Mouse (Mus musculus): ENCODE data around the gene Pxn. TPM values are rescaled to one million over a fixed set of nuclear protein-coding genes. Genes with fewer than 3 reads are reported as not detected.

The Pxn gene
- polyA plus RNA-seq, 1 experiment from 2014 or later: 39.1 TPM

DNA sequence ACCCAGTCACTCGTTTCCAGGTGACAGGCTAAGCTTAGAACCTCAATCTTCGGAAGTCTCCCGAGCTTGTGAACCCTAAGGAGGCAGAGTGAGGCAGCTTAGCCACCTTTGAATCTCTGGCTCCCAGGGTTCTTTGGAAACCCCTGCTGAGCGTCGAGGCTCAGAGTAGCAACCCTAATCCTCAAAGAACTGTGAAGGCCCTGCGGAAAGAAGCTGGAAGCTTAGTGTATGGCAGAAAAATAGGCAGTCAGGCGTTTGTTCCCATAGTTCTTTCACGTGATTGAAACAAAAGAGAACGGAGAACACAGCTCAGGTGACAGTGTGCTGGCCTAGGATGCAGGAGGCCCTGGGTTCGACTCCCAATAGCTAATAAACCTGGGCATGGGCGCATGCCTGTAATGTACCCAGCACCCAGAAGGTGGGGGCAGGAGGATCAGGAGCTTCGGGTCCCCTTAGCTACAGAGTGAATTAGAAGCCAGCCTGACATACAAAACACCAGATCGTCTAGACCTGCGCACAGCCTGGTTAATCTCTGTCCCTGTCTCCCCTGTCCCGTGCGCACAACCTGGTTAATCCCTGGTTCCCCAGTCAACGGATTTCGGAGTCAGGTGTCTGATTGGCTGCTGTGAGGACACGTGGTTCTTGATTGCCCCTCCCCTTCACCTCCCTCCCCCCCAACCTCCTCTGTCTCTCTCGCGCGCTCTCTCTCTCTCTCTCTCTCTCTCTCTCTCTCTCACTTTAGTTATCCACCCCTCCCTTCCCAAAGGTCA, 31.0 kb upstream of the Pxn start:
- 12% methylated on average over 22 of the region's 22 CpGs for WGBS
- Histone ChIP-seq H3K4me3 (ENCODE audit: low read length) (peak overlapping the region; percentile 50), H3K36me3 (ENCODE audit: control insufficient read depth, insufficient read depth) (peaks cover 10% of the 10 kb centered on the region; the same call in 1 of the 2 replicates), H3K27me3 (ENCODE audit: control insufficient read depth, insufficient read depth, low read length) (no peaks in the 10 kb centered on the region), H3K4me1 (ENCODE audit: control insufficient read depth, insufficient read depth, low read length) (peaks cover 9% of the 10 kb centered on the region), H3K9me3 (replicated peaks; ENCODE audit: control insufficient read depth, low read length) (no peaks in the 10 kb centered on the region), H3K4me2 (ENCODE audit: low read depth, low read length) (peak overlapping the region; percentile 72), H3K9ac (ENCODE audit: low read length) (peak overlapping the region; percentile 65), H3K27ac (ENCODE audit: low read length) (no peak overlapping the region)
- ATAC-seq (replicated peaks; ENCODE audit: extremely low read depth, insufficient read depth, low FRiP score): peak; percentile 82

DNA sequence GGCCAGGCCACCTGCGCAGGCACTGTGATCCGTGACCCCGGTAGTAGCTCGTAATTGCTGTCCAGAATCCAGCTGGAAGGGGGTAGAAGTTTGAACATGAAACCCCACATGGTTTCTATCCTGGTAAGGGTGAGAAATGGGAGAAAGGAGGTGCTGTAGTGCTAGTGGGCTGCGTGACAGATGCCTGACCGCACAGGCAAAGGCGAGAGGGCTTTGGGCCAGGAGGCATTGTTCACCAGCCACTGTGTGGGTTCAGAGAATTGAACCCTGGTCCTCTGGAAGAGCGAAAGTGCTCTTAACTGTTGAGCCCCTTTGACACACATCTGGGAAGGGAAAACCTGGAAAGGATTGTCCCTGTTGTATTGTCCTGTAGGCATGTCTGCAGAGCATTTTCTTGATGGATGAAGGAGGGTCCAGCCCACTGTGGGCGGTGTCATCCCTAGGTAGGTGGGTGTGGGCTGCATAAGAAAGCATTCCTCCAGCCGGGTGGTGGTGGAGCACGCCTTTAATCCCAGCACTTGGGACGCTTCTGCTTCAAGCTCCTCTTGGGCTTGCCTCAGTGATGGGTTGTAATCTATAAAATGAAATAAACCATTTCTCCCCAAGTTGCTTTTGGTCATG, 30.3 kb upstream of the Pxn start:
- peak overlapping the region; percentile 50 for H3K4me3 ChIP-seq (ENCODE audit: low read length)
- ATAC-seq (replicated peaks; ENCODE audit: extremely low read depth, insufficient read depth, low FRiP score): no peak
- H3K27me3 ChIP-seq (ENCODE audit: control insufficient read depth, insufficient read depth, low read length): no peaks in the 10 kb centered on the region
- H3K4me1 ChIP-seq (ENCODE audit: control insufficient read depth, insufficient read depth, low read length): peaks cover 5% of the 10 kb centered on the region
- peak overlapping the region; percentile 65 for H3K9ac ChIP-seq (ENCODE audit: low read length)
- 38% methylated on average over 12 of the region's 12 CpGs for WGBS
- no peak overlapping the region for H3K27ac ChIP-seq (ENCODE audit: low read length)
- H3K36me3 ChIP-seq (ENCODE audit: control insufficient read depth, insufficient read depth): peaks cover 10% of the 10 kb centered on the region; the same call in 1 of the 2 replicates
- no peaks in the 10 kb centered on the region for H3K9me3 ChIP-seq (replicated peaks; ENCODE audit: control insufficient read depth, low read length)
- peak overlapping the region; percentile 72 for H3K4me2 ChIP-seq (ENCODE audit: low read depth, low read length)

DNA sequence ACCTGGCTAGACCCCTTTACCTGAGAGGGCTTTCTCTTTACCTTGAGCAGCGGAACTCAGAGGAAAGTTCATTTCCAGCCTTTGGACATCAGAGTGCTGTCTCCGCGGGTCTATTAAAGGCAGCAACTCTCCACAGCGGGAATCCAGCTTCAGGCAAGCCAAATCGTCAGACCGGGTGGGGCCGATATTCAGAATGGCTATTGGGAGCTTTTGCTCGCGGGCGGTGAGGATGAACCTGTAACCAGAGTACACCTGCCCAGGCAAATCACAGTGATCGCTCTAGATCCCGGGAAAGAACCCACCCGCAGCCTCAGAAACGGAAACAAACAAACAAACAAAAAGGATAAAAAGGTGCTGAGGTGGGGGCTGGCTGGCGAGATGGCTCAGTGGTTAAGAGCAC, 26.9 kb upstream of the Pxn start:
- peaks cover 12% of the 10 kb centered on the region; the same call in 1 of the 2 replicates for H3K36me3 ChIP-seq (ENCODE audit: control insufficient read depth, insufficient read depth)
- no peak overlapping the region for H3K4me2 ChIP-seq (ENCODE audit: low read depth, low read length)
- H3K27me3 ChIP-seq (ENCODE audit: control insufficient read depth, insufficient read depth, low read length): no peaks in the 10 kb centered on the region
- no peak overlapping the region for H3K9ac ChIP-seq (ENCODE audit: low read length)
- 66% methylated on average over 15 of the region's 15 CpGs for WGBS
- no peaks in the 10 kb centered on the region for H3K9me3 ChIP-seq (replicated peaks; ENCODE audit: control insufficient read depth, low read length)
- H3K4me3 ChIP-seq (ENCODE audit: low read length): no peak overlapping the region
- ATAC-seq (replicated peaks; ENCODE audit: extremely low read depth, insufficient read depth, low FRiP score): no peak
- peaks cover 8% of the 10 kb centered on the region for H3K4me1 ChIP-seq (ENCODE audit: control insufficient read depth, insufficient read depth, low read length)
- no peak overlapping the region for H3K27ac ChIP-seq (ENCODE audit: low read length)

DNA sequence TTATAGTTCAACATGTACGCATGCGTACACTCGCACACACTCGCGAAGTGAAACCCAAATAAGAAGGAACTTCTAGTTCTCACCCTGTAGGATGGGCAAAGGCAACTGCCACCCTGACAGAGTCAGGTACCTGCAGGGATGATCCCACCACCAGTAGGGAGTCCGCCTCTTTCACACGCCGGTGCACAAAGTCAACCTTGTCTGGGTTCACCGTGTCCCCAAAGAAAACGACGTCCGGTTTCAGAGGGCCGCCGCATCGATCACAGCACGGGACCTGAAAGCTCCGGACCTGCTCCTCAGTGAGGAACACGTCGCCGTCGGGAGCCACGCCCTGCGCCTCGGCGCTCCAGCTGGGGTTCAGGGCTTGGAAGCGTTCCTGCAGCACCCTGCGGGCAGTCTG, 26.4 kb upstream of the Pxn start:
- H3K9me3 ChIP-seq (replicated peaks; ENCODE audit: control insufficient read depth, low read length): no peaks in the 10 kb centered on the region
- 30% methylated on average over 27 of the region's 27 CpGs for WGBS
- H3K27me3 ChIP-seq (ENCODE audit: control insufficient read depth, insufficient read depth, low read length): no peaks in the 10 kb centered on the region
- no peak overlapping the region for H3K27ac ChIP-seq (ENCODE audit: low read length)
- peak overlapping the region; percentile 50 for H3K4me2 ChIP-seq (ENCODE audit: low read depth, low read length)
- peak overlapping the region; percentile 29 for H3K4me3 ChIP-seq (ENCODE audit: low read length)
- no peak for ATAC-seq (replicated peaks; ENCODE audit: extremely low read depth, insufficient read depth, low FRiP score)
- H3K36me3 ChIP-seq (ENCODE audit: control insufficient read depth, insufficient read depth): peaks cover 12% of the 10 kb centered on the region; the same call in 1 of the 2 replicates
- H3K4me1 ChIP-seq (ENCODE audit: control insufficient read depth, insufficient read depth, low read length): peaks cover 11% of the 10 kb centered on the region
- no peak overlapping the region for H3K9ac ChIP-seq (ENCODE audit: low read length)

DNA sequence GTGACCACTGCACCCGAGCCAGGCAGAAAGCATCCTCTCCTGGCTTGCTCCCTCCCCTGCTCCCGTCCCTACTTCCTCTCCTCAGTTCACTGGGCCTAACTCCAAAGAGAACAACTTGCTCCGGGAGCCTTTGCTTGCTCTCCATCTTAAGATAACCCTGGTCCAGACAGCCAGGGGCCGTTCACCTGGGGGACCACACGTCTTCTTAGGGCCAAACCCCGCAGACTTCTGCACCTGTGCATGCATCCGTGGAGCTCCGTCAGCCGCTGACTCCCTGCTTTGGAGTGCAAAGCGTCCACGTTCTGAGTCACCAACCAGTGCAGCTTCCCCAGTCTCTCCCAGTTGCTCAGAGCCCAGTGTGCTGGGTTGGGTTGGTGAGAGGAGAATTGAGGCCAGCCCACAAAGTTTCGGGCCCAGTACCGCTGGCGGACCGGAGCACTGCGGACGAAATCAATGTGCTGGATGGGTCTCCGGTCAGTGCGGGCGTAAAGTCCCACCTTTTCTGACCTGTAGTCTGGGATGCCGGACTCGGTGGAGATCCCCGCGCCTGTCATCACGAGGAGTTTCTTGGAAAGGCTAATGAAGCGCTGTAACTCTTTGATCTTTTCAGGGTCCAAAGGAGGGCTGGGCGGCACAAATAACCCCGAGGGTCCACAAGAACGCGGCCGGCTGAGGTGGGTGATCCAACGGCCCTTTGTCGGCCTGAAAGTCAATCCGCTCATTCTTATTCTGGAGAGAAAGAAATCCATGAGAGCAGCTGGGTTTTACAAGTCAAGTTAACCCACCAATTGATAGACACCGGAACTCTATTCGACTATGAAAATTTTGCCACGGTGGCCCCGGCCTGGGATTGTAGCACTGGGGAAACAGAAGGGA, 23.8 kb upstream of the Pxn start:
- no peak overlapping the region for H3K4me3 ChIP-seq (ENCODE audit: low read length)
- no peak for ATAC-seq (replicated peaks; ENCODE audit: extremely low read depth, insufficient read depth, low FRiP score)
- H3K4me1 ChIP-seq (ENCODE audit: control insufficient read depth, insufficient read depth, low read length): peaks cover 6% of the 10 kb centered on the region
- no peak overlapping the region for H3K9ac ChIP-seq (ENCODE audit: low read length)
- H3K9me3 ChIP-seq (replicated peaks; ENCODE audit: control insufficient read depth, low read length): no peaks in the 10 kb centered on the region
- no peak overlapping the region for H3K27ac ChIP-seq (ENCODE audit: low read length)
- no peak overlapping the region for H3K4me2 ChIP-seq (ENCODE audit: low read depth, low read length)
- peaks cover 8% of the 10 kb centered on the region; the same call in 1 of the 2 replicates for H3K36me3 ChIP-seq (ENCODE audit: control insufficient read depth, insufficient read depth)
- WGBS: 50% methylated on average over 38 of the region's 38 CpGs
- H3K27me3 ChIP-seq (ENCODE audit: control insufficient read depth, insufficient read depth, low read length): no peaks in the 10 kb centered on the region

DNA sequence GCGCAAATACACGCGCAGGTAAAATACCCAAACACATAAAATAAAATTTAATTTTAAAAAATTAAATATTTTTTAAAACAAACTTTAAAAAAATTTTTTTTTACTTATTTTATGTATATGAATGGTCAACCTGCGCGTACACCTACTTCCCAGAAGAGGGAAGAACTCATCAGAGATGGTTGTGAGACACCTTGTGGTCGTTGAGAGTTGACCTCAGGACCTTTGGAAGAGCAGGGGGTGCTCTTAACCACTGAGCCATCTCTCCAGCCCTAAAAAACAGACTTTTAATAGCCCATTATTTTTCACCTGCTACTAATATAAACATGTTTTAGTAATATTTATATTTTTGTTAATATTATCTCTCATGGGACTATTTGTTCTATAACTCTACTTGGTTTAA, 23.1 kb upstream of the Pxn start:
- Histone ChIP-seq H3K27ac (ENCODE audit: low read length) (no peak overlapping the region), H3K9me3 (replicated peaks; ENCODE audit: control insufficient read depth, low read length) (no peaks in the 10 kb centered on the region), H3K4me3 (ENCODE audit: low read length) (no peak overlapping the region), H3K9ac (ENCODE audit: low read length) (no peak overlapping the region), H3K36me3 (ENCODE audit: control insufficient read depth, insufficient read depth) (peaks cover 8% of the 10 kb centered on the region; the same call in 1 of the 2 replicates), H3K4me2 (ENCODE audit: low read depth, low read length) (no peak overlapping the region), H3K27me3 (ENCODE audit: control insufficient read depth, insufficient read depth, low read length) (no peaks in the 10 kb centered on the region), H3K4me1 (ENCODE audit: control insufficient read depth, insufficient read depth, low read length) (peaks cover 6% of the 10 kb centered on the region)
- WGBS: 49% methylated on average over 6 of the region's 6 CpGs
- ATAC-seq (replicated peaks; ENCODE audit: extremely low read depth, insufficient read depth, low FRiP score): no peak

DNA sequence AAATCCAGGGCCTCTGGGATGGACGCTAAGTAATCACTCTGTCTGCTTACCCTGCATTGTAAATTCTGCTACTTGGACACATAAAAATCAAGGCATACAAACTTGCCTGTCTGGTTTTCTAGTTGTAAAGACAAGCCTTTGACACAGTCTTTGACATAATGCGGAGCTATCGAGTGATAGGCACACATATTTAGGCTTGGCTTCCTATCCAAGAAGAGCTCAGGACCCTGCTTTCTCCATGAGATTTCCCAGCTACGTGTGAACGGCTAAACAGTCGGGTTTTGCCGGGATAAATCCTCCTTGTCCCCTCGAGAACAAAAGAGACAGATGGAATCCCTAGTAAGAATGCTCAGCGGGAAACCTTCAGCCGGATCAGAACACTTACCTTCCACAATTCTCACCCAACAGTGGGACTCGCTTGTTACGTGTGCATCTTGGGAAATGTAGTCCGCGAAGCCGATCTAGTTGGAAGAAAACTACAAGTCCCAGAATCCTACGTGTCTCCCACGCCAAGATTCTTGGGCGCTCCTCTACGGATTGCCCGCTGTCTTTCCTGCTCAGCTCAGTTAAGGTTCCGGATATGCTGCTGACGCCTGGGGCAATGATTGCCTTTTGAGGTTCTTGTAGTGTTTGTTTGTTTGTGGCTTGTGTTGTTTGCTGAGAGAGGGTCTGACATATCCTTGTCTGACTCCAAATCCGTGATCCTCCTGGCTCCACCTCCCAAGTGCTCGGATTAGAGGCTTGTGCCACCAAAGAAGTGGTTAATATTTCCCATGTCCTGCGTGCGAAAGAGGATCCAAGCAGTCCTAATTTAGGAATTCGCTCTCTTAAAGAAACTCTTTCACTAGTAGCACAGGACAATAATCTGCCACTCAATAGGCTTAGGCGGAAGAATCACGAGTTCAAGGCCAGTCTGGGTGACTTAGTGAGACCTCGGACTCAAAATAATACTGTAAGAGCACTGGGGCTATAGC, 22.2 kb upstream of the Pxn start, which contains the start of gene Sirt4:
TSS of gene Sirt4 (minus strand) at position 779 of the 974 bp plus-strand sequence.
- H3K4me3 ChIP-seq (ENCODE audit: low read length): peak within 1 kb of the TSS; percentile 62
- peak; percentile 85 for ATAC-seq (replicated peaks; ENCODE audit: extremely low read depth, insufficient read depth, low FRiP score)
- peak within 1 kb of the TSS; percentile 66 for H3K9ac ChIP-seq (ENCODE audit: low read length)
- H3K4me2 ChIP-seq (ENCODE audit: low read depth, low read length): peak within 1 kb of the TSS; percentile 60
- 5% methylated on average over 30 of the region's 30 CpGs for WGBS
- peak within 1 kb of the TSS; percentile 80 for H3K27ac ChIP-seq (ENCODE audit: low read length)
- H3K36me3 ChIP-seq (ENCODE audit: control insufficient read depth, insufficient read depth): peaks cover 8% of the 10 kb centered on the region; the same call in 1 of the 2 replicates
- H3K27me3 ChIP-seq (ENCODE audit: control insufficient read depth, insufficient read depth, low read length): no peaks in the 10 kb centered on the region
- H3K4me1 ChIP-seq (ENCODE audit: control insufficient read depth, insufficient read depth, low read length): peaks cover 6% of the 10 kb centered on the region
- H3K9me3 ChIP-seq (replicated peaks; ENCODE audit: control insufficient read depth, low read length): no peaks in the 10 kb centered on the region

DNA sequence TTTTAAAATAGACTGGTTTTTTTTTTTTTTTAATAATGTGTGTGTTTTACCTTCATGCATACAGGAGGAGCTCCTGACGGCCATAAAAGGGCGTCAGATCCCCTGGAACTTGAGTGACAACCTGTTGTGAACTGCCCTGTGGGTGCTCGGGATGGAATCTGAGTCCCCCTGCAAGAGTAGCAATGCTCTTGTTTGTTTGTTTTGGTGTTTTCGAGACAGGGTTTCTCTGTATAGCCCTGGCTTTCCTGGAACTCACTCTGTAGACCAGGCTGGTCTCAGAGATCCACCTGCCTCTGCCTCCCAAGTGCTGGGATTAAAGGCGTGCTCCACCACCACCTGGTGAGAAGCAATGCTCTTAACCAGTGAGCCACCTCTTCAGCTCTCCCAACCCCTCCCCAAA, 21.5 kb upstream of the Pxn start:
- Histone ChIP-seq H3K9me3 (replicated peaks; ENCODE audit: control insufficient read depth, low read length) (no peaks in the 10 kb centered on the region), H3K27ac (ENCODE audit: low read length) (peak overlapping the region; percentile 80; the same call in 1 of the 2 replicates), H3K9ac (ENCODE audit: low read length) (peak overlapping the region; percentile 66), H3K4me2 (ENCODE audit: low read depth, low read length) (peak overlapping the region; percentile 60), H3K27me3 (ENCODE audit: control insufficient read depth, insufficient read depth, low read length) (no peaks in the 10 kb centered on the region), H3K4me3 (ENCODE audit: low read length) (peak overlapping the region; percentile 62), H3K36me3 (ENCODE audit: control insufficient read depth, insufficient read depth) (0 out of 2 replicates have a peak, but pooled peaks cover 3% of the 10 kb centered on the region), H3K4me1 (ENCODE audit: control insufficient read depth, insufficient read depth, low read length) (peaks cover 6% of the 10 kb centered on the region)
- 64% methylated on average over 5 of the region's 5 CpGs for WGBS
- ATAC-seq (replicated peaks; ENCODE audit: extremely low read depth, insufficient read depth, low FRiP score): no peak

Measured in heart, embryonic 16.5 days (tissue).